Mouse (Mus musculus) embryonic fibroblast, embryonic 13.5 days (primary cell): ENCODE data around the gene Acsbg1.
A peak's percentile ranks its signal among the peaks of the same experiment; 100 is the strongest.

ENCODE experiments used
- CTCF ChIP-seq: IDR thresholded peaks from 2 replicates; pipeline ENCODE4 v1.5.1; 2011; ENCODE audit warnings: mild to moderate bottlenecking, control low read depth, low read length, moderate library complexity, borderline replicate concordance; ENCODE audit not compliant: insufficient read depth
- POLR2A ChIP-seq: IDR thresholded peaks from 2 replicates; pipeline ENCODE4 v1.6.1; 2011; ENCODE audit warnings: low read depth, mild to moderate bottlenecking, control low read depth, low read length, moderate library complexity

DNA sequence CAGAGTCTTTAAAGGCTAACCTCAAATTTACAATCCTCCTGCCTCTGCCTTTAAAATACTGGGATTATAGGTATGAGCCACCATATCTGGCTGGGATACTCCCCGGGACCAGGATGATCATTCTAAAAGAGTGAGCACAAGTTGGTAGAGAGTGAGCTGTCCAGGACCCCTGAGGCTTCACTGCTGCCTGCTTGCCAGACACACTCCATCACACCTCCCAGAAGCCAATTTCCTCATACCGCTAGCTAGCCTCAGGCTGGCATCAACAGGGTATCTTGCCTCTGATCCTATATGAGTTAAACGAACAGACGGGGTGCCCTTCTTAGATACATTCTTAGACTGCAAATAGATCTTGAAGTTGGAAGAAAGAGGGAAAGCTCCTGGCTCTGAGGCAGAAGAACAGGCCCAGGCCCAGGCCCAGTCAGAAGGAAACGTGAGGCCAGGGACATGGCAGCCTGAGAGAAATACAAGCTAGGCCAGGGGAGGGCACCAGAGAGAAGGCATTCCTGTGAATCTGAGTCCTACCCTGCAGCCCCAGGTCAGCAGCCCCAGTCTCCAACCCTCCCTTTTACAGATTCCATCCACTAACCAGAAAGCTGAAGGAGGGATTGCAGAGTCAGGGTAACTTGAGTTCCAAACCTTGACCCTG, 31.9 kb downstream of the Acsbg1 start:
- no peak for TF ChIP-seq POLR2A
- TF ChIP-seq CTCF, result 0 out of 2 replicates have a peak, but pooled peaks have one; percentile 17
